Mouse (Mus musculus) neural tube, embryonic 14.5 days (tissue): Measurements from ENCODE around the gene Glt8d2. TPM values are rescaled to one million over a fixed set of nuclear protein-coding genes. Genes with fewer than 3 reads are reported as not detected.

ENCODE experiments used
- ATAC-seq: fragments of 200-750 bp; cut with Nextera tagmentation; 2 replicates; pipeline ENCODE4 v1.8.0; 2017; ENCODE audit warnings: low read depth, mild to moderate bottlenecking, moderate TSS enrichment, moderate library complexity
- H3K27ac ChIP-seq: fragments of 300-500 bp; sonication (generic); 2 replicates; pipeline ENCODE4 v1.5.1; 2014; ENCODE audit warnings: low read depth, mild to moderate bottlenecking, control low read depth, low read length, moderate library complexity, mixed read lengths
- H3K27me3 ChIP-seq: fragments of 300-500 bp; sonication (generic); 2 replicates; pipeline ENCODE4 v1.6.1; 2014; ENCODE audit warnings: low read length; ENCODE audit not compliant: control insufficient read depth, insufficient read depth
- H3K36me3 ChIP-seq: fragments of 300-500 bp; sonication (generic); 2 replicates; pipeline ENCODE4 v1.6.1; 2014; ENCODE audit warnings: low read length, mixed read lengths; ENCODE audit not compliant: control insufficient read depth, insufficient read depth
- H3K4me1 ChIP-seq: fragments of 300-500 bp; sonication (generic); 2 replicates; pipeline ENCODE4 v1.6.1; 2014; ENCODE audit warnings: low read length; ENCODE audit not compliant: control insufficient read depth, insufficient read depth
- H3K4me2 ChIP-seq: fragments of 300-500 bp; sonication (generic); 2 replicates; pipeline ENCODE4 v1.6.1; 2014; ENCODE audit warnings: mild to moderate bottlenecking, low read depth, low read length, control low read depth
- H3K4me3 ChIP-seq: fragments of 300-500 bp; sonication (generic); 2 replicates; pipeline ENCODE4 v1.5.1; 2014; ENCODE audit warnings: low read depth, low read length, control low read depth, mixed read lengths
- H3K9ac ChIP-seq: fragments of 300-500 bp; sonication (generic); replicated peaks from 2 replicates; pipeline ENCODE4 v1.6.1; 2014; ENCODE audit warnings: low read depth, mild to moderate bottlenecking, control low read depth, low read length, mixed read lengths
- H3K9me3 ChIP-seq: fragments of 300-500 bp; sonication (generic); 2 replicates; pipeline ENCODE4 v1.6.1; 2016; ENCODE audit warnings: low read length; ENCODE audit not compliant: control insufficient read depth
- WGBS: fragments of 180-500 bp; shearing (Covaris S2); extraction: QIAGEN DNeasy Blood & Tissue Kit; methylation state at CpG from one replicate; pipeline ENCODE4 v1.1.7; 2014; 5-methylcytosine and 5-hydroxymethylcytosine counted together
- polyA plus RNA-seq: library from polyadenylated mRNA; unstranded; fragments of >200 nt; fragmentation: Nextera tagmentation; extraction: Ambion mirVana; gene quantifications from 2 replicates; pipeline ENCODE4 v1.2.1, GENCODE M21; 2014

Gene Glt8d2
- polyA plus RNA-seq, 1 experiment from 2014 or later, result 0.42 TPM

DNA sequence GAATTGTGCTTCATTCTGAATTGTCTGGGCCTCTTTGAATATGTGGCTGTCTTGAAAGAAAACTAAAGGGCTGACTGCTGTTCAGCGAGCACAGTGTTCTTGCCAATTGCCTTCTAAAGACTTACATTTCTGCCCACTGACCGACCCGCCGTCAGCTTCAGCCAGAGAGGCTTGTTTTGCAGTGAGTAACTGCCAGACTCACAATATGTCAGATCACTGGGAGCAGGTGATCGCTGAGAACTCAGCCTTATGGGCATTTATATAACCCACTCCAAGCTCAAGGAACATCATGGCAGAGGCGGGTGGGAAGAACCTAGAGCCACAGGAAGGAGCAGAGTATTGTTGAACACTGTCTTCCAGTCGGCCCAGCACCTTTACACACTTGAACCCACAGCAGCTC, 8.8 kb downstream of the Glt8d2 start:
- Histone ChIP-seq H3K4me1 (no peaks in the 10 kb centered on the region), H3K36me3 (no peaks in the 10 kb centered on the region), H3K4me3 (no peak overlapping the region), H3K27ac (no peak overlapping the region), H3K4me2 (no peak overlapping the region), H3K9me3 (no peaks in the 10 kb centered on the region), H3K27me3 (no peaks in the 10 kb centered on the region), H3K9ac (no peak overlapping the region)
- ATAC-seq, result no peak
- WGBS, result 89% methylated on average over 7 of the region's 7 CpGs

- no peaks in the 10 kb centered on the region for H3K4me1 ChIP-seq
- no peak overlapping the region for H3K4me2 ChIP-seq
- ATAC-seq, result no peak
- no peak overlapping the region for H3K9ac ChIP-seq
- H3K27ac ChIP-seq, result no peak overlapping the region
- no peak overlapping the region for H3K4me3 ChIP-seq
- WGBS, result 90% methylated on average over 5 of the region's 5 CpGs
- H3K27me3 ChIP-seq, result no peaks in the 10 kb centered on the region
- no peaks in the 10 kb centered on the region for H3K9me3 ChIP-seq
- H3K36me3 ChIP-seq, result no peaks in the 10 kb centered on the region
These were observed 9.7 kb downstream of the Glt8d2 start for GRCm38 (mm10) chr10:82680769-82681168.

DNA sequence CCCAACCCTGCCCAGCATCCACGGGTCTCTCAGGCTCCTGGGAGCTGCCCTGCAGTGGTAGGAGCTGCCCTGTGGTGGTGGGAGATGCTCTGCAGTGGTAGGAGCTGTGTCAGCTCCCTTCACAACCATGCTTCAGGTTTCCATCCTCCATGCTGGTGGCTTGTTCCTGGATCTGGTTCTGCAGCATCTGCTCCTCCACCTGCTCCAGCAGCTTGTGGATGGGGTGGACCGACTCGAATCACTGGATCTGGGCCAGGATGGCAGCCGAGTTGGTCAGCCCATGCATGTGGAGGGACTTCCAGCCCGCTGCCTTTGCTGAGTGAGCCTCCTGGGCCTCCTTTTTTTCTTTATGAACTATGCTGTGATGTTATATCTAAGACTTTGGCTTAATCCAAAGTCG, 13.5 kb downstream of the Glt8d2 start:
- no peak overlapping the region for H3K4me2 ChIP-seq
- H3K36me3 ChIP-seq, result no peaks in the 10 kb centered on the region
- no peaks in the 10 kb centered on the region for H3K4me1 ChIP-seq
- WGBS, result 86% methylated on average over 6 of the region's 6 CpGs
- no peak overlapping the region for H3K4me3 ChIP-seq
- H3K9ac ChIP-seq, result no peak overlapping the region
- H3K27me3 ChIP-seq, result no peaks in the 10 kb centered on the region
- ATAC-seq, result no peak
- no peak overlapping the region for H3K27ac ChIP-seq
- no peaks in the 10 kb centered on the region for H3K9me3 ChIP-seq

DNA sequence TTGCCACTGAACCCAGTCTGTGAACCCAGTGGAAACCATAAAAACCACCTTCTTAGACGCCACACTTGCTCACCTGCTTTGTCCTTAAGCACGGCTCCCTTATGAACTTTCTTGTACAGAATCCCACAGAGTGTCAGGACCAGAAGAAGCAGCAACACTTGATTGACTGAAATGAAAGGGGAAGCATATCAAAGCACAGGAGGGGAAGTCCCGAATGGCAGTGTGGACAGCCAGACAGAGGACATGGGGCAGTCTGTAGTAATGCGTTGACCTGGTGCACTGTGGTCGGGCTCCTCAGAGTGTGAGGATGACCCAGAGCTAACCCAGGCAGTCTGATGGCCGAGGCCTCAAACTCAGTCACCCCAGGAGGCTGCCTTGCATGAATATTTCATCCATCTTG, 20.2 kb downstream of the Glt8d2 start:
- ATAC-seq, result no peak
- WGBS, result 73% methylated on average over 6 of the region's 6 CpGs
- Histone ChIP-seq H3K27ac (no peak overlapping the region), H3K36me3 (no peaks in the 10 kb centered on the region), H3K4me2 (no peak overlapping the region), H3K27me3 (no peaks in the 10 kb centered on the region), H3K4me1 (no peaks in the 10 kb centered on the region), H3K9ac (no peak overlapping the region), H3K9me3 (no peaks in the 10 kb centered on the region), H3K4me3 (no peak overlapping the region)

- Histone ChIP-seq H3K27me3 (no peaks in the 10 kb centered on the region), H3K4me1 (no peaks in the 10 kb centered on the region), H3K9me3 (no peaks in the 10 kb centered on the region), H3K36me3 (no peaks in the 10 kb centered on the region), H3K27ac (no peak overlapping the region), H3K4me2 (peak overlapping the region; percentile 6; the same call in 1 of the 2 replicates), H3K4me3 (no peak overlapping the region), H3K9ac (no peak overlapping the region)
- peak; percentile 96 for ATAC-seq
- WGBS, result 24% methylated on average over 22 of the region's 22 CpGs
These were observed 23.8 kb downstream of the Glt8d2 start for GRCm38 (mm10) chr10:82666436-82667234.

GRCm38 (mm10) chr10:82665951-82666350, 24.5 kb downstream of the Glt8d2 start:
- Histone ChIP-seq H3K9ac (no peak overlapping the region), H3K27me3 (no peaks in the 10 kb centered on the region), H3K9me3 (no peaks in the 10 kb centered on the region), H3K27ac (no peak overlapping the region), H3K4me2 (no peak overlapping the region), H3K4me1 (no peaks in the 10 kb centered on the region), H3K36me3 (no peaks in the 10 kb centered on the region), H3K4me3 (no peak overlapping the region)
- 68% methylated on average over 3 of the region's 3 CpGs for WGBS
- ATAC-seq, result no peak

DNA sequence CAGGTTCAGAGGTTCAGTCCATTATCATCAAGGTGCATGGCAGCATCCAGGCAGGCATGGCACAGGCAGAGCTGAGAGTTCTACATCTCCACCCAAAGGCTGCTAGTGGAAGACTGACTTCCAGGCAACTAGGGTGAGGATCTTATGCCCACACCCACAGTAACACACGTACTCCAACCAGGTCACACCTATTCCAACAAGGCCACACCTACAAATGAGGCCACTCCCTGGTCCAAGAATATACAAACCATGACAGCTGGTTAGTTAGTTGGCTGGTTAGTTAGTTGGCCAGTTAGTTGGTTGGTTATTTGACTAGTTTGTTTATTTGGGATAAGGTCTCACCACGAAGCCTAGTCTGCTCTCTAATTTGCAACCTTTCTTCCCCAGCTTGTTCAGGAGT, 27.2 kb downstream of the Glt8d2 start:
- 93% methylated on average over 2 of the region's 2 CpGs for WGBS
- ATAC-seq, result no peak
- Histone ChIP-seq H3K9ac (no peak overlapping the region), H3K27me3 (no peaks in the 10 kb centered on the region), H3K27ac (no peak overlapping the region), H3K4me3 (no peak overlapping the region), H3K9me3 (no peaks in the 10 kb centered on the region), H3K4me1 (no peaks in the 10 kb centered on the region), H3K4me2 (no peak overlapping the region), H3K36me3 (no peaks in the 10 kb centered on the region)

DNA sequence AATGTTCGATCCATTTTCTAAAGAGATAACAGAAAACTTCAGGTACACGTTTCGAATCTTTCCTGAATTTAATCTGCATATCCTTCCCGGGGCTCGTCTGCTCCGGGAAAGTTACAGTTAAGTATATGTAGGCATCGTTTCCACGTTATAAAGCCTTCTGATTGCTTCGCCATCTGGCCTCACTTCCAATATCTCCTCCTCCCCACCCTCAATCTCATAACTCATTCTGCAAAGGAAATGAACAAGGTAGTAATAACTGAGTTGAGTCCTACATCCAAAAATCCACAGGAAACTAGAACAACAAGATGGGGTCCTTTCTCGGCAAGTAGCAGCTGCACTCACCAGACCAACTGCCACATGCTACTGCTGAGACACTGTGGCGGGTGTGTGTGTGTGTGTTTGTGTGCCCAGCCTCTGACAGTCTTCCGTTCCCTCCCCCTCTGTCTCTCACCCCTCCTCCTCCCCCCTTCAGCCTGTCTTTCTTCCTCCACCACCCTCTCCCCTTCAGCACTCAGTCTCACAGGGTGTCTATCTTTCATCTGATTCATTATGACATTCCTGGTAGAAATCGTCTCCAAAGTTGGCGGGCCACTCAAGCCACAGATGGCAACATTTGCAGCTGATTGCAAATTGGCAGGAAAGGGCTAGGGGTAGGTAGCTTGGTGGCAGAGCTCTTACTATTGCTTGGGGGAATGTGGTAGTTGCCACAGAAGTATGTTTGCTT, 28.0 kb downstream of the Glt8d2 start:
- Histone ChIP-seq H3K36me3 (no peaks in the 10 kb centered on the region), H3K4me3 (no peak overlapping the region), H3K9ac (no peak overlapping the region), H3K9me3 (no peaks in the 10 kb centered on the region), H3K4me2 (no peak overlapping the region), H3K27me3 (no peaks in the 10 kb centered on the region), H3K4me1 (no peaks in the 10 kb centered on the region), H3K27ac (no peak overlapping the region)
- 79% methylated on average over 14 of the region's 14 CpGs for WGBS
- no peak for ATAC-seq

GRCm38 (mm10) chr10:82661820-82662219, 28.6 kb downstream of the Glt8d2 start:
- WGBS, result 88% methylated on average over 8 of the region's 8 CpGs
- Histone ChIP-seq H3K27ac (no peak overlapping the region), H3K9ac (no peak overlapping the region), H3K9me3 (no peaks in the 10 kb centered on the region), H3K4me3 (no peak overlapping the region), H3K4me1 (no peaks in the 10 kb centered on the region), H3K36me3 (no peaks in the 10 kb centered on the region), H3K4me2 (no peak overlapping the region), H3K27me3 (no peaks in the 10 kb centered on the region)
- ATAC-seq, result no peak
